Mouse (Mus musculus): ENCODE results near the gene Fen1. TPM values are rescaled to one million over a fixed set of nuclear protein-coding genes. Genes with fewer than 3 reads are reported as not detected.

Fen1 gene
- total RNA-seq (2023), result 18.4 TPM

DNA sequence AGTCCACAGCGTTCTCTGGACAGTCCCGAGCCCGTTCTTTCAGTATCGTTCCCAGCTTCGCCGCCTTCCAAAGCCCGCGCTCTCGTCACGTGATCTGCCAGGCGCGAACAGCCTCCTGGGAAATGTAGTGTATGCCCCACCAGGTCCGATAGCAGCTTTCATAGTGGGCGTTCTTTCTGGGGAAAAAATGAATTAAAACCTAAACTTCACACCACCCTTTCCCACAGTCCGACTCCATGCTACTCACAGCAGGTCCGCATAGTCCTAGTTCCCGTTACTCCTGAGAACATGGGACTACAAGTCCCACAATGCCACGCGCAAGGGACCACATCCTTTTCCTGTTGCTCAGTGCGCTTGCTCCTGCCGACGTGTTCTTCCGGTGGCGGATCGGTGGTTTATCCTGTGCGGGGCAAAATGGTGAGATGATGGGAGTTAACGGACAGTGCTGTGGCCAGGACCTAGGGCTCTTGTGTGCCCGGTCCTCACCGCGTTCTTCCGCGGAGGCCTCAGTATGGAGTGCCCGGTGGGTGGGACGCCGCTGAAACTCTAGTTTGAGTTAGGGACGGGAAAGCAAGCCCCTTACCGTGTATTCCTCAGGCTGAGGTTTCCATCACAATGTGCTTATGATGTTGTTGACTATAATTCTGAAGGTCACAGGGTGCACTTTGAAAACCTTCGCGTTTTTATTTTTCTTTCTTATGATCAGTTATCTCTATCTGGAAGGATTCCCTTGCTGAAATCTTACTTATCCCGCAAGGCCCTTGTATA lies at the start of gene Fen1, which contains the start of gene Tmem258:
Gene Fen1, minus strand, starts transcription at position 322 of the 768 bp plus-strand sequence.
Gene Tmem258, plus strand, starts transcription at position 167 of the 768 bp plus-strand sequence.

DNA sequence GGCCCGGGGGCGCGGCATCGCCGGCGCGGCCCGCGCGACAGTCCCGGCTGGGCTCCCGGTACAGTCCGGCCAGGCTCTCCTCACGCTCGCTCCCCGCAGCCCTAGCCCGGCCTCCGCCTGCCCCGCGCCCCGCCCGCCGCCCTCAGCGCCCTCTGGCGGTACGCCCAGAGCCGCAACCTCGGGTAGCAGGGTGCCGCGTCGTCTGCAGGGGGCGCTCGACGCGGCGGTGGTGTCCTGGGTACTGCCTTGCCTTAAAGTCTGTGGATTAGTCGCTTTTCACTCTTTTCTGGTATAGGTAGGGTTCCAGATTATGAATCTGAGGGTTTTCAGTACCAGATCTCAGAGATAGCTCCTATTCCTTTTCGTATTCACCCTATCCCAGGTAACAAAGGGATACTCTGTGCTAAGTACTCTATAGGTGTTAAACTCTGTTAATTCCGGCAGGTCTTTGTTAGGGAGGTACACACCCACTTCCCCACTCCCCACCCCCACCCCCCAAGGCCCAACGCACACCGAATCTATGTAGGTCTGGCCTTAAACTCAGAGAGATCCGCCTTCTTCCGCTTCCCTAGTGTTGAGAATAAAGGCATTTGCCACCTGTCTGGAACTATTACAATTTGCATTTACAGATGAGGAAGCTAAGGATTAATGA lies 36.8 kb upstream of the Fen1 start, which contains the start of gene Myrf:
Gene Myrf, minus strand, starts transcription at position 95 of the 652 bp plus-strand sequence.

DNA sequence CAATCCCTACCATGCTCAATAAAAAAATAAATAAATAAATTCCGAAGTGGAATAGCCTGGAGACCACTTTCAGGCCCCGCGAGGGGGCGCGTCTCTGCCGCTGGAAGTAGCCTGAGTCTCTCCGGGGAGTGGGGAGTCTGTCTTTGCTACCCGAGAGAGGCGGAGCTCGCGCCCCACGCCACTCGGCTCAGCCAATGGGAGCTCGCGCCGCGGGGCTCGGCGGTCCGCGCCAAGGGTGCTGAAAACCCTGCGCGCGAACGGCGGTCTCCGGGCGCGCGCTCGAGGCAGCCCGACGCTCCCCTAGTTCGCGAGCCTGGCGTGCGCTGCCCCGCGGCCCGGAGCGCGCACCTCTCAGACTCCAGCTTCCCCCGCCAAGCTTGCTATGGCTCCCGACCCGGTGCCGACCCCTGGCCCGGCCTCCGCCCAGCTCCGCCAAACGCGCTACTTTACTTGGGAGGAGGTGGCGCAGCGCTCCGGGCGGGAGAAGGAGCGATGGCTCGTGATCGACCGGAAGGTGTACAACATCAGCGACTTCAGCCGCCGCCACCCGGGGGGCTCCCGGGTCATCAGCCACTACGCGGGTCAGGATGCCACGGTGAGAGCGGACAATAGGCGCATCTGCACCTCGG lies 21.2 kb downstream of the Fen1 start, which contains the start of gene Fads1:
Gene Fads1, plus strand, starts transcription at position 219 of the 629 bp plus-strand sequence.

Other genes with a start within 250 kb of the Fen1 start
- 1,062 TPM for gene Fth1, start 223.6 kb downstream of the Fen1 start, total RNA-seq (2023)
- gene Best1, start 202.5 kb downstream of the Fen1 start, total RNA-seq (2023), result not detected
- gene Rab3il1, start 202.5 kb downstream of the Fen1 start, total RNA-seq (2023), result 1.5 TPM
- 2.5 TPM for gene Fads3, start 162.6 kb downstream of the Fen1 start, total RNA-seq (2023)
- 0.83 TPM for gene Fads2, start 102.4 kb downstream of the Fen1 start, total RNA-seq (2023)
- 14.6 TPM for gene Fads1, start 21.3 kb downstream of the Fen1 start, total RNA-seq (2023)
- 102 TPM for gene Tmem258, start 155 bp downstream of the Fen1 start, total RNA-seq (2023)
- 1.6 TPM for gene Myrf, start 36.6 kb upstream of the Fen1 start, total RNA-seq (2023)
- gene Dagla, start 100.7 kb upstream of the Fen1 start, total RNA-seq (2023), result not detected
- gene Syt7, start 184.9 kb upstream of the Fen1 start, total RNA-seq (2023), result not detected